Mouse (Mus musculus): Measurements from ENCODE around the gene Sebox.

DNA sequence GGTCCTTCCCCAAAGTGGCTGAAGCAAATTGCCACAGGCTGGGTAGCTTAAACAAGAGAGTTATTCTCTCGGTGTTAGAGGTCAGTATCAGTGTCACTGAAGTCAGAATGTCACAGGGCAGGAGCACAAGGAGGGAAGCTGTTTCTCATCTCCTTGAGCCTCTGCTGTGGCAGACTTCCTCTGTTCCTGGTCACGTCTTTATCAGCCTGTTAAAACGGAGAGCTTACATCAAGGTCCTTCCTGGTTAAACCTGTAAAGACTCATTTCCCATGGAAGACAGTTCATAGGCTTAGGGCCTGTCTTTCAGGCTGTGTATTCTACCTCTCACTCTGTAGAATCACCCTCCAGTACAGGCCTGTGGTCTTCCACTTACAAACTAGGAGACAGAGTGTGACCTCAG is 35.3 kb upstream of the Sebox start:
- TF ChIP-seq POLR2A (IDR thresholded peaks at IDR 0.05; ENCODE audit: insufficient read depth, low read length) (no peak), EP300 (IDR thresholded peaks at IDR 0.05; ENCODE audit: insufficient read depth, low read depth, low read length) (no peak), CTCF (IDR thresholded peaks at IDR 0.05; ENCODE audit: low read depth, low read length) (no peak)
